Mouse (Mus musculus) 3134 (cell line): Measurements from ENCODE around the gene Ano3.
A peak's percentile ranks its signal among the peaks of the same experiment; 100 is the strongest.
"Not testable (repeated sequence)": the region's sequence is repeated elsewhere in the genome, so short reads cannot be mapped to it uniquely, and the experiment has no call there.

Experiments used
- DNase-seq: peaks from one replicate; pipeline ENCODE4 v3.0.0-alpha.2; 2011; ENCODE audit warnings: low spot score; ENCODE audit not compliant: insufficient read length; ENCODE audit errors: extremely low read depth

Gene Ano3

GRCm38 (mm10) chr2:110950823-110951222 is at the start of gene Ano3:
TSS of gene Ano3 (minus strand) at chr2:110950923.
- DNase-seq = not testable (repeated sequence)

- no peak for DNase-seq
These were observed 39.3 kb upstream of the Ano3 start for GRCm38 (mm10) chr2:110990071-110990470.

DNA sequence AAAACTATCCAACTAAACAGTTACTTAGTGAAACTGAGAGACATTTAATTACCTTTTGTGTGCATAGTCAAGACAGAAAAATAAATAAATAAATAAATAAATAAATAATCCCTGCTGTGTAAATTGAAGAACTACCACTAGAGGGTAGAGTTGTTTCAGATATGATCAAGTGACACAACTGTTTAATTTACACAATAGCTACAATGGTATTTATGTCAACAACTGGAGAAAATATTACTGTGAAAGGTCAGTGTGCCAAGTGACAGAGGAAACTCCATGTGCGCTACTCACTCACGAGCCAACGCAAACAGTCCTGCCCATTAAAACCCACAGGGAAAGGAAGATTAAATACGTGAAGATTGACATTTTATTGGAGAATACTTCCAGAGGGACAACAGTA is 38.8 kb upstream of the Ano3 start:
- DNase-seq = no peak

DNA sequence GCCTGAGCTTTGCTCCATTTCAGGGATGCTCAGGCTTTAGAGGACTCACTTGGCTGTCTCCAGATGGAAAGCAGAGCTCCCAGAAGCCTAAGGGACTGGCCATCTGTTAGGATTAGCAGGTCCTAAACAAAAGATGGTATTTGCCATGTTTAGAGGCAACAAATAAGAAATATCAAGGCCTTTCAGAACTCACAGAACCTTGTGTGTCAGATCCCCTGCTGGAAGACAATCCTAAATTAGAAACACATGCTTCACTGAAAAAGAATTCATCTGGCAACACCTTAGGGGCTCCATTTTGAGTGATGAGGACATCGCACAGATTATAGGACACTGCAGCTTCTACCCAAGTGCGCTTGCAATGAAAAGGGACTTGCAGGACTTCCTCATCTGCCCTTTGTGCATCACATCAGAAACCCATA is 35.1 kb upstream of the Ano3 start:
- no peak for DNase-seq

DNA sequence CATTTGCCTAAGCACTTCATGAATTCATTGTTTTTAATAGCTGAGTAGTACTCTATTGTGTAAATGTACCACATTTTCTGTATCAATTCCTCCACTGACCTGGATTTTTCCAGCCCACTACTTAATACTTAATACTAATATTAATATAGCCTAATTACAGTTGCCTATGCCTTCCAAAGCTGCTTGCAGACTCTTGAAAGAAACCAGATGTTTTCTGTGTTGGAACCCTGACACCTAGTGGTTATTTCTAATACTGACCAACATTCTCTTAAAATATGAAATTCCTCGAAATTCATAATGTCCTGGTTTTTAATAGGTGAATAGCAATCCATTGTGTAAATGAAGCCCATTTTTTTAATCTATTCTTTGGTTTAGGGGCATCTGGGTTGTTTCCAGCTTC is 31.0 kb upstream of the Ano3 start:
- DNase-seq = no peak

- no peak for DNase-seq
These were observed 28.9 kb upstream of the Ano3 start for GRCm38 (mm10) chr2:110979610-110980009.

GRCm38 (mm10) chr2:110976871-110977270 is 26.1 kb upstream of the Ano3 start:
- DNase-seq = no peak

DNA sequence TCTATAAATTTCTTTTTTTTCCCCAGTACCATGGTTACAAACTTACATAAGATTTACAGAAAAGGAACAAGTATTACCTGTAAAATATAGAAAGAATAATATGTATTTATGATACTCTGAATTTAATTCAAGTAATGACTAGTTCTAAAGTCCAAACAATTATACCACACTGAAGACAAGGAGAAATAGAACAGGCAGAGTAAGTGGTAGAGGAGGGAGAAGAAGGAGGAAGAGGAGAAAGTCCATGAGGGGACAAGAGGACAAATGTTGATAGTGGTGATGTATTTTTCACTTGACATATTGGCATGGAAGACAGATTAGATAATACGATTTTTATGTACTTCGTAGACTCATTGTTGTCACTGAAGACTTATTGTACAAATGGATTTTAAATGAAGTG is 19.4 kb upstream of the Ano3 start:
- DNase-seq = no peak

DNA sequence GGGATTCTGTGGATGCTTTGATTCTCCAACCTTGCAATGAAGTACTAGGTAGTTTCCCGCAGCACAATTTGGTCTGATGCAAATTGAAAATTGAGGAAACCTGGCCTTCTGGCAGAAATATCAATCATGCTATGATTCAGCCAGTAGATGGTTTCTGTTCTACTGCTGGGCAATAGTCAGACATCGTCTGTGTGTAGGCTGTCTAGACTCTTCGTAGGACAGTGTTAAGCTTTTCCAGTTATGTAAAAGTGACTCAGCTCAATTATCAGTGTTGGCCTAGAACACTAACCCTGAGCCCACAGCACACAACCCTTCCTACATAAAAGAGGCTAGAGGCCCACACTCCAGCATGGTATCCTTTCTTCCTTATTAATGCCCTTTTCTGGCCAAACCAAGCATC is 14.7 kb upstream of the Ano3 start:
- DNase-seq = no peak

- peak; percentile 0 for DNase-seq
These were observed 305 bp downstream of the Ano3 start for GRCm38 (mm10) chr2:110950432-110950803.

DNA sequence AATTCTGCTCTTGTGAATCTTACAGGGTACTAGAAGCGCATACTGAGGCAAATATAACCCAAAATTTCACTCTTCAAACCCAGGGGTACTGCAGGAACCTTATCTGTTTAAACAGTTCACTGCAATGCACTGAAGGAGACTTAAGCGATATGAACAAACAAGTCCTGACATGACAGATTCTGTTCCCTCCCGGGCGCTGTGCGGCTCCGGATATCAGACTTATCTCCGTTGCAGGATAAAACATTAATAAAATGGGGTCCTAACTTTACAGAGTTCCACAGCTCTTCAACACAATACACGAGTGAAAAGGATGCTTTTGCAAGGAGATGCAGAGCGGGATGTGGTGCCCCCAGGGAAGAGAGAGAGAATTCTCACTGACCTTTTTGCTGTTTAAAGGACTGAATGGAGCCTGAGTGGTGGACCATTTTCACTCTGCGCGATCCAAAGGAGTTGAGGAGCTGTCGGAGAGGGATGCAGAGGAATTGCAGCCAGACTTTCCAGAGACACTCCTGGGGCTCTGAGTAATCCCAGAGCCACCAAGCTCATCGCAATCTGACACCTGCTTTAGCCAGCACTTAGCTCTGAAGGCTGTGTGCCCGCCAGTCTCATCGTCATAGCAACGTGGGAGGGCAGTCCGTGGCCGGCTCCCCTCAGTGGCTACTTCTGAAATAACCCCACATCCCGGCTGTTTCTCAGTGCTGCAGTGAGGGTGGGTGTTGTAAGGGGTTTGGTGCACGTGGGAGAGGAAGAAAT is 868 bp downstream of the Ano3 start:
- DNase-seq = no peak

GRCm38 (mm10) chr2:110945171-110945570 is 5.6 kb downstream of the Ano3 start:
- no peak for DNase-seq

DNA sequence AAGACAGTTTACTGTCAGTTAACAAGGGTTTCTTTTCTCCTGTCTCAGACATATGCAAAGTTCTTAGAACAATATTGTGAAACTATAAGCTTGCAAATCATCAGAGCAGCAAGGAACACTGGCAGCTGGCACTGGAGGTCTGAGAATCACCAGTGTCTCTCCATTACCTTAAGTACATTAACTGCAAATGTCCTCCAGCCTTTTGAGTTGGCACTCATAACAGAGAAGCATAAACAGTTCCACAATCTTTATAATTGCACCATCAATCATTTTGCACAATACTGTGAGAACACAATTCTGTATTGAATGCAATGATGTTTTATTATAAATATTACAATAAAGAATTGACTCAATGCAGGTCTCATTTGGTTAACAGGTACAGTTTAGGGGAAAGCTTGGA is 15.0 kb downstream of the Ano3 start:
- no peak for DNase-seq

- no peak for DNase-seq
These were observed 21.6 kb downstream of the Ano3 start for GRCm38 (mm10) chr2:110929126-110929525.

- no peak for DNase-seq
These were observed 41.2 kb downstream of the Ano3 start for GRCm38 (mm10) chr2:110909506-110909905.

DNA sequence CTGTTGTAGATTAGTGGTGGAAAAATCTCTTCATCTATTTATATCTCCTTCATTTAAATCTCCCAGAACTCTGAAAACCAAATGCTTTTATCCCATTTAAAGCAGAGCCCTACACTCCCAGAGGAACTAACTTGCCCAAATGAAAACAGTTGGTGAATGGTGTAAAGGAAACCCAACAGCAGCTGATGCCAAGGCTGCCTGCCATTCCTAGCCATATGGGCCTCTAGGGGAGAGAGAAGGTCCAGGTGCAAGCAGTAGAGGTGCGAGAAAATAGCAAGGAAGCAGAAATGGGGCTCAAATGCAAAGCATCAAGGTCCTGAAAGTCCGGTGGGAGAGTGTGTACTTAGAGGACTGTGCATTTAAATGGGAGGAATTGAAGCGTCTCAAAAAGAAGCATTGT is 44.2 kb downstream of the Ano3 start:
- DNase-seq = no peak

- DNase-seq = no peak
These were observed 54.0 kb downstream of the Ano3 start for GRCm38 (mm10) chr2:110896477-110897270.

GRCm38 (mm10) chr2:110871650-110872049 is 79.1 kb downstream of the Ano3 start:
- no peak for DNase-seq

- no peak for DNase-seq
These were observed 85.1 kb downstream of the Ano3 start for GRCm38 (mm10) chr2:110865584-110865983.

DNA sequence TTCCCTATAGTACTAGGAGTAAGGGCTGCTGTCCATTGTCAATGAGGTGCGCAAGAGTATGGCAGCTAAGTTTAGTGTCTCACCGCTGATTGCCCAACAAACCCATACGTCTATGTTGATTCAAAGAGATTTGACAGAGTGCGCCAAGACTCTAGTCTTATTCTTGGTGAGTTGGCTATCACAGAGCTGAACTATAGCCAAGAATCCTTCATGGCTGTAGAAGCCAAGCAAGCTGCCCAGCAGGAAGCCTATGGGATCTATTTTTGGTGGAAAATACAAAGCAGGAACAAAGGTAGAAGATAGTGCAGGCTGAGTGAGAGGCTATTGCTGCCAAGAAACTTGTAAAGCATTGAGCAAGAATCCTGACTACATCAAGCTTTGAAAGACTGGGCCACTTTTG is 87.3 kb downstream of the Ano3 start:
- no peak for DNase-seq

GRCm38 (mm10) chr2:110839559-110840243 is 111.0 kb downstream of the Ano3 start:
- DNase-seq = no peak

DNA sequence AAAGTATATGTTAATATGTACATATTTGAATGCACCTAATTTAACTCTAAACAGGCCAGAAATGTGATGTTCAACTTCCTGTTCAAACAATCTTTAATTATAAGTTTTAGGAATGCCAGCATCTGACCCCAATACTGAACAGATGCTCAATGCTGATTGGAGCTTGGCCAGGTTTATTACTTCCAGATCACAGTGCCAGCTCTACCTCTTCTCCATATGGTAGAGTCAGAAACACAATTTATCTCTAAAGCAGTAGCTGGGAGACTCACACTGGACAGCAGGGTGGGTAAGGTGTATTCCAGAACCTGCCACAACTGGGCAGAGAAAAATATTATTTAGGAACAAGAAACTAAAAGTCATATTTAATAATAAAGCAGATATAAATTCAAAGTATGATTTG is 134.5 kb downstream of the Ano3 start:
- no peak for DNase-seq
